Comparison of ENCODE assay signal across 9 mouse cellular contexts in the genomic region with DNA sequence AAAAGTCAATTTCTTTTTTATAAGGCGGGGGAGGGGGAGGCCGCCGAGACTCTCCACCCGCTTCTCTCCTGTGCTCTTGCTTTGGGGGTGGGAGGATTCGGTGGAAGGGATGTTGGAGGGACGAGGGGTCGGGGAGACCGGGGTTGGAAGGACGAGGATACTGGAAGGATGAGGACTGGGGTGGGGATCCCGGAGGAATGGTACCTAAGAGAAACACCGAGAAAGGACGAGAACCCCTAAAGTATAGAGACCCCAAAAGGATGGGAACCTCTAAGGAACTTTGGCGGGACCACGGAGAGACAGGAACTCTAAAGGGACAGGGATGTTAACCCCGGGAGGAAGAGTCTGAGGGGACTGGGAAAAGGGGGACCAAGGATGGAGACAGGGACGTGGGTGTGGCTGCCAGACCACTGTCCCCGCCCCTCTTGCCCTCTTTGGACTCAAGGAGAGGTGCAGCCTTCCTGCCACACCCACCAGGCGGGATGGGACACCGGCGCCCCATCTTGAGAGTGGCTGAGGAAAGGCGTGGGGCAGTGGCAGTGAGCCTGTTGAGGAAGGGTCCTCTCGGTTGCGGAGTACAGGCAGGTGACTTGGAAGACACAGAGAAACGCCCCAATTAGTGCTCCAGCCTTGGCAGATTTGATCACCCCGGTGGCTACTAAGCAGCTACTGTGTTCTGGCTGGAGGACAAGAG. TPM values are rescaled to one million over a fixed set of nuclear protein-coding genes. Genes with fewer than 3 reads are reported as not detected.
DNase-seq lines count a peak whose midpoint lies in the region; ATAC-seq and TF ChIP-seq lines count a peak whose summit lies in the region.
"Had no signal": no experiment of that assay in that cellular context is flagged by ENCODE, and none has a peak within 500 bp of the region (broad histone marks: within the 10 kb centered on the region; RNA-seq: fewer than 3 reads in every experiment).

No protein-coding gene starts in this region.

- peak overlapping the region; percentile 39 for H3K4me3 ChIP-seq in lung, embryonic 16.5 days (ENCODE audit: low read length)
- H3K4me3 ChIP-seq in forebrain, embryonic 14.5 days (ENCODE audit: low read depth, low read length): peak overlapping the region; percentile 39
- H3K4me3 ChIP-seq in liver, embryonic 14.5 days (ENCODE audit: insufficient read depth in 1 of 2, low read depth in 2 of 2, low read length in 2 of 2): peak overlapping the region in 1 of 2 experiments; percentile 13; a peak in 2 of 4 replicates
- H3K4me3 ChIP-seq in stomach, embryonic 16.5 days (replicated peaks; ENCODE audit: low read length): peak overlapping the region; percentile 34

- peaks cover 8% of the 10 kb centered on the region for H3K4me1 ChIP-seq in lung, embryonic 16.5 days (replicated peaks; ENCODE audit: control insufficient read depth, insufficient read depth, low read length)
- H3K4me1 ChIP-seq in forebrain, embryonic 14.5 days (ENCODE audit: control insufficient read depth, insufficient read depth, low read length): peaks cover 35% of the 10 kb centered on the region
- no peaks in the 10 kb centered on the region for H3K4me1 ChIP-seq in liver, embryonic 14.5 days (replicated peaks; ENCODE audit: control insufficient read depth in 2 of 2, insufficient read depth in 2 of 2, low read length in 1 of 2)
- peaks cover 11% of the 10 kb centered on the region; the same call in 1 of the 2 replicates for H3K4me1 ChIP-seq in stomach, embryonic 16.5 days (ENCODE audit: control insufficient read depth, insufficient read depth, low read length)

- no peak for ATAC-seq in lung, embryonic 16.5 days (ENCODE audit: low read depth)
- peak; percentile 26 for ATAC-seq in forebrain, embryonic 14.5 days
- no peak for ATAC-seq in liver, embryonic 14.5 days (ENCODE audit: insufficient read depth)
- no peak for ATAC-seq in stomach, embryonic 16.5 days (ENCODE audit: insufficient read depth, low FRiP score)

- H3K4me2 ChIP-seq in lung, embryonic 16.5 days (ENCODE audit: low read depth, low read length): peak overlapping the region; percentile 57
- peak overlapping the region; percentile 79 for H3K4me2 ChIP-seq in forebrain, embryonic 14.5 days (ENCODE audit: low read length)
- H3K4me2 ChIP-seq in liver, embryonic 14.5 days (ENCODE audit: low read depth): peak overlapping the region; percentile 24; the same call in 1 of the 2 replicates
- H3K4me2 ChIP-seq in stomach, embryonic 16.5 days (ENCODE audit: low read depth, low read length): peak overlapping the region; percentile 41

- no peak overlapping the region for H3K27ac ChIP-seq in lung, embryonic 16.5 days (ENCODE audit: low read length)
- peak overlapping the region; percentile 29; the same call in 1 of the 2 replicates for H3K27ac ChIP-seq in forebrain, embryonic 14.5 days (ENCODE audit: low read depth, low read length)
- H3K27ac ChIP-seq in liver, embryonic 14.5 days: no peak overlapping the region
- no peak overlapping the region for H3K27ac ChIP-seq in stomach, embryonic 16.5 days (ENCODE audit: low read length)

- no peak for TF ChIP-seq EP300 in liver, embryonic 14.5 days (IDR thresholded peaks at IDR 0.05; ENCODE audit: low read depth)

- WGBS in lung, embryonic 16.5 days: 2% methylated on average over 25 of the region's 25 CpGs
- 2% methylated on average over 25 of the region's 25 CpGs for WGBS in forebrain, embryonic 14.5 days
- WGBS in liver, embryonic 14.5 days (ENCODE audit: insufficient replicate concordance): 2% methylated on average over 25 of the region's 25 CpGs
- 1% methylated on average over 25 of the region's 25 CpGs for WGBS in stomach, embryonic 16.5 days

- H3K27me3 ChIP-seq in lung, embryonic 16.5 days (ENCODE audit: control insufficient read depth, insufficient read depth, low read depth, low read length): peaks cover 86% of the 10 kb centered on the region
- peaks cover 2% of the 10 kb centered on the region; the same call in 1 of the 2 replicates for H3K27me3 ChIP-seq in forebrain, embryonic 14.5 days (replicated peaks; ENCODE audit: control insufficient read depth, insufficient read depth, low read length)
- peaks cover 78% of the 10 kb centered on the region for H3K27me3 ChIP-seq in liver, embryonic 14.5 days (ENCODE audit: control insufficient read depth, insufficient read depth, low read length)
- peaks cover 86% of the 10 kb centered on the region for H3K27me3 ChIP-seq in stomach, embryonic 16.5 days (ENCODE audit: control insufficient read depth, insufficient read depth, low read length)

- H3K36me3 ChIP-seq in lung, embryonic 16.5 days (ENCODE audit: control insufficient read depth, insufficient read depth, low read length): no peaks in the 10 kb centered on the region
- H3K36me3 ChIP-seq in forebrain, embryonic 14.5 days (ENCODE audit: control insufficient read depth, insufficient read depth, low read length): no peaks in the 10 kb centered on the region
- H3K36me3 ChIP-seq in liver, embryonic 14.5 days (replicated peaks; ENCODE audit: control insufficient read depth, insufficient read depth, low read depth): no peaks in the 10 kb centered on the region
- H3K36me3 ChIP-seq in stomach, embryonic 16.5 days (ENCODE audit: control insufficient read depth, insufficient read depth, low read length): no peaks in the 10 kb centered on the region

- no peak for TF ChIP-seq CTCF in liver, embryonic 14.5 days (IDR thresholded peaks at IDR 0.05; ENCODE audit: low read depth)

- no peaks in the 10 kb centered on the region for H3K9me3 ChIP-seq in lung, embryonic 16.5 days (ENCODE audit: control insufficient read depth, low read length)
- no peaks in the 10 kb centered on the region for H3K9me3 ChIP-seq in forebrain, embryonic 14.5 days (replicated peaks; ENCODE audit: control insufficient read depth, low read length)
- no peaks in the 10 kb centered on the region for H3K9me3 ChIP-seq in liver, embryonic 14.5 days (ENCODE audit: control insufficient read depth, low read length)
- no peaks in the 10 kb centered on the region for H3K9me3 ChIP-seq in stomach, embryonic 16.5 days (replicated peaks; ENCODE audit: control insufficient read depth, low read length)

- no peak for DNase-seq in lung, postnatal 25 days (ENCODE audit: low spot score)
- DNase-seq in forebrain, embryonic 14.5 days (ENCODE audit: low spot score): peak; percentile 46
- DNase-seq in liver, embryonic 14.5 days (ENCODE audit: low read depth in 3 of 3, low spot score in 3 of 3): no peak
- no peak for DNase-seq in gastrocnemius, postnatal 10 days
- DNase-seq in cerebellum, postnatal 25 days: no peak
- DNase-seq in ovary, adult 18-20 months (ENCODE audit: low spot score): no peak
- DNase-seq: thymus, postnatal 4 days had no signal

- H3K9ac ChIP-seq in lung, embryonic 16.5 days (ENCODE audit: low read length): no peak overlapping the region
- H3K9ac ChIP-seq in forebrain, embryonic 14.5 days (ENCODE audit: low read length): peak overlapping the region; percentile 49
- H3K9ac ChIP-seq in liver, embryonic 14.5 days (replicated peaks): no peak overlapping the region
- no peak overlapping the region for H3K9ac ChIP-seq in stomach, embryonic 16.5 days (ENCODE audit: low read length)

RNA-seq across cellular contexts. Expression of gene Ostm1, which starts 8.5 kb away (rescaled TPM):
- polyA plus RNA-seq in lung, embryonic 16.5 days (2015; fragmentation: Nextera tagmentation; extraction: Ambion mirVana): 13.3 and 14.7 TPM in 2 replicates
- polyA plus RNA-seq in forebrain, embryonic 14.5 days (2014; fragmentation: Nextera tagmentation; extraction: Ambion mirVana): 54.2 and 54.9 TPM in 2 replicates
- 6.2 and 7.0 TPM in 2 replicates for polyA plus RNA-seq in liver, embryonic 14.5 days (2012; rRNA removed)
- polyA plus RNA-seq in liver, embryonic 14.5 days (2014; fragmentation: Nextera tagmentation; extraction: Ambion mirVana): 14.3 and 17.2 TPM in 2 replicates
- polyA plus RNA-seq in stomach, embryonic 16.5 days (2015; fragmentation: Nextera tagmentation; extraction: Ambion mirVana): 13.5 and 13.8 TPM in 2 replicates
- total RNA-seq in gastrocnemius, postnatal 10 days (2021): 10 to 100 TPM in 1 of 2 experiments, 1 to 10 TPM in 1; 9.3 to 10.7 TPM

RNA-seq across cellular contexts. Expression of gene Nr2e1, which starts 8.7 kb away (rescaled TPM):
- not detected in 2 replicates for polyA plus RNA-seq in lung, embryonic 16.5 days (2015; fragmentation: Nextera tagmentation; extraction: Ambion mirVana)
- 33.2 and 39.4 TPM in 2 replicates for polyA plus RNA-seq in forebrain, embryonic 14.5 days (2014; fragmentation: Nextera tagmentation; extraction: Ambion mirVana)
- polyA plus RNA-seq in liver, embryonic 14.5 days (2012; rRNA removed): 0.06 TPM in 1 of 2 replicates, not detected in the other
- not detected in 2 replicates for polyA plus RNA-seq in liver, embryonic 14.5 days (2014; fragmentation: Nextera tagmentation; extraction: Ambion mirVana)
- not detected in 2 replicates for polyA plus RNA-seq in stomach, embryonic 16.5 days (2015; fragmentation: Nextera tagmentation; extraction: Ambion mirVana)
- not detected for total RNA-seq in gastrocnemius, postnatal 10 days (2021)

Comparison
In these comparisons a context has a peak if more than half of its experiments do, and no peak if none do; other contexts are left out.
1. H3K4me2 ChIP-seq: peak in every context shown above with its lines; median percentile 79 in forebrain, embryonic 14.5 days; 57 in lung, embryonic 16.5 days; 41 in stomach, embryonic 16.5 days; 24 in liver, embryonic 14.5 days.
2. RNA of gene Nr2e1, which starts 8.7 kb away (polyA plus RNA-seq): 33.2 to 39.4 TPM in forebrain, embryonic 14.5 days; not detected in lung, embryonic 16.5 days, 0.06 TPM in liver, embryonic 14.5 days and not detected in stomach, embryonic 16.5 days; every median in the first group is over 10 times any median in the second.